Mouse (Mus musculus) E14TG2a.4 (cell line): ENCODE results near the gene Ccsap.
A peak's percentile ranks its signal among the peaks of the same experiment; 100 is the strongest.
"Not testable (repeated sequence)": the region's sequence is repeated elsewhere in the genome, so short reads cannot be mapped to it uniquely, and the experiment has no call there.

Experiments used
- H3K27me3 ChIP-seq: 2 replicates; pipeline ENCODE4 v1.6.1; 2014; ENCODE audit warnings: low read length, control low read depth; ENCODE audit not compliant: insufficient read depth
- H3K36me3 ChIP-seq: 2 replicates; pipeline ENCODE4 v1.6.1; 2014; ENCODE audit warnings: low read length, control low read depth; ENCODE audit not compliant: insufficient read depth
- H3K4me1 ChIP-seq: replicated peaks from 2 replicates; pipeline ENCODE4 v1.6.1; 2014; ENCODE audit warnings: low read depth, low read length, control low read depth
- H3K4me3 ChIP-seq: replicated peaks from 2 replicates; pipeline ENCODE4 v1.5.1; 2014; ENCODE audit warnings: mild to moderate bottlenecking, low read length
- H3K9me3 ChIP-seq: 2 replicates; pipeline ENCODE4 v1.6.1; 2014; ENCODE audit warnings: low read length, control low read depth
- CTCF ChIP-seq: conservative IDR thresholded peaks from 2 replicates; pipeline ENCODE4 v1.5.1; 2014; ENCODE audit warnings: low read length
- NANOG ChIP-seq: IDR thresholded peaks from 2 replicates; pipeline ENCODE4 v1.6.1; 2014; ENCODE audit warnings: borderline replicate concordance, low read length, mixed read lengths
- POU5F1 ChIP-seq: IDR thresholded peaks from 2 replicates; pipeline ENCODE4 v1.6.1; 2014; ENCODE audit warnings: low read length, borderline replicate concordance

Gene Ccsap

DNA sequence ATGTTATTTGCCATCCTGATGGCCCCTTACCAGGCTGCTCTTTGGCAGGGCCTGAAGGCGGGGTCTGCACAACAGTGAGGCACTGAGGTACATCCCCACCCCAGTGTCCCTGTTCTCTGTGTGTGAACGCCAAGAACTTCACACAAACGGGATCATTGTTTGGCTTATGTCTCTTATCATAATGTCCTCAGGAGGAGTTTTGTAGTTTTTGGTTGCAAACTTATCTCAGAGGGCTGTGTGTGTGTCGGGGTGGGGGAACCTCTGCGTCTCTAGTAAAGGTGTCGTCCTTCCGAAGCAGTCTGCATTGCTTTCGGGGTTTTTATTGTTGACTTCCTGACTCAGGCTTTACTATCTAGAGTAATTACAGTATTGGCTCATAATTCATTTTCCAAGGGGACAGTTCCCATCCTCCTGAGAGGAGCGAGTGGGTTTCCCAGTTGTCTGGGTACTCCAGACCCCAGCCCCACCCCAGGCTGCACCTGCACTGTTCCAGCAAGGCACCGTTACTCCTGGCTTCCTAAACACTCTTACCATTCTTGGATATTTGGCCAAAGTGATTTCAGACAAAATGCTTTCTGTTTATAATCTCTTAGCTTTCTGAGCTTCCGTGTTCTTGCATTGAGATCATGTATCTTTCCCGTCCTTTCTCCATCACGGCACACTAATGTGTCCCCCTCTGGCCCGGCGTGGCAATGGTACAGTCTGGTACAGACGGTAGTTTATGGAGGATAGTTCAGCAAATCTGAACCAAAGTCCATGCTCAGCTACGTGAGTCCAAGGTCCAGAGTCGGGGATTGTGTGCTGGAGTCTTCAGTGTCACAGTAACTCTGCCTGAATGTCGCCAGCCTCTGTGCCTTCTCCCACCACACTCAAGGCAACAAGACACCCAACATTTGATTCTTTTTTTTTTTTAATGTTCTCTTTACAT lies 40.1 kb downstream of the Ccsap start:
- TF ChIP-seq POU5F1 (no peak), CTCF (no peak), NANOG (no peak)
- Histone ChIP-seq H3K4me1 (peaks cover 42% of the 10 kb centered on the region), H3K9me3 (no peaks in the 10 kb centered on the region), H3K36me3 (peaks cover 46% of the 10 kb centered on the region), H3K4me3 (no peak overlapping the region), H3K27me3 (no peaks in the 10 kb centered on the region)

DNA sequence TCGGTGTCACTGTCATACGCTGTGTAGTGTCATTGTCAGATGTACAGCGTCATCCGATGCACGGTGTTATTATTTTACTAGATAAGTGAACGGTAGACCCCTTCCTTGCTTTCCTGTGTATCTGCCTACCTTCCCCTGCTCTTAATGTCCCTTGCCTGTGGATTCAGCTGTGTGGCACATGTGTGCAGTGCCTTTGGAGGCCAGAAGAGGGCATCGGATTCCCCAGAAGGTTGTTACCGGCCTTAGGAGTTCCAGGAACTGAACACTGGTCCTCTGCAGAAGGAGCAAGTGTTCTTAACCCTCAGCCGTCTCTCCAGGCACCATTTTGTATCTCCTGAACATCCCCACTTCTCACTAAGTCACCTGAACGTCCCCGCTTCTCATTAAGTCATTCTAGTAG lies 42.3 kb downstream of the Ccsap start:
- TF ChIP-seq CTCF (peak; percentile 59), NANOG (no peak)
- no peak overlapping the region for H3K4me3 ChIP-seq
- no peaks in the 10 kb centered on the region for H3K27me3 ChIP-seq
- H3K4me1 ChIP-seq: peaks cover 46% of the 10 kb centered on the region
- peaks cover 39% of the 10 kb centered on the region for H3K36me3 ChIP-seq
- H3K9me3 ChIP-seq: no peaks in the 10 kb centered on the region

DNA sequence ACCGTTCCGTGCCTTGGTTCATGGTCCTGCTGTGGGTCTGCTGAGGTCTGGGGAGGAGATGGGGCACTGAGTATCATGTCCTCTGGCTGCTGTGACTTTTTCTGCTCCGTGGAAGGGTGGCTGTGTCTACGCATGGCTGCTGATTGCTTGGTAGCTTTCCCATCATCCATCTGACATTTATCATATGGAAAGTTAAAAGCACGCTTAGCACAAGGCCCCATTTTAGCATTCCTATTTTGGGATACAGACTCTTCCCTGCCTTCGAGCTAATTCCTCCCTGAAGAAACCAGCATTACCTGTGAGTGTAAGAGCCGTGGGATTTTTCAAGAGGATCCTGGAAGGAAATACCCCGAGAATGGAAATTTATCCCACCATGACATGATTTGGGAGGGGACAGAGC lies 43.1 kb downstream of the Ccsap start:
- H3K4me3 ChIP-seq: no peak overlapping the region
- TF ChIP-seq CTCF (no peak), NANOG (no peak), POU5F1 (no peak)
- no peaks in the 10 kb centered on the region for H3K9me3 ChIP-seq
- H3K27me3 ChIP-seq: no peaks in the 10 kb centered on the region
- peaks cover 41% of the 10 kb centered on the region for H3K36me3 ChIP-seq
- peaks cover 54% of the 10 kb centered on the region for H3K4me1 ChIP-seq

DNA sequence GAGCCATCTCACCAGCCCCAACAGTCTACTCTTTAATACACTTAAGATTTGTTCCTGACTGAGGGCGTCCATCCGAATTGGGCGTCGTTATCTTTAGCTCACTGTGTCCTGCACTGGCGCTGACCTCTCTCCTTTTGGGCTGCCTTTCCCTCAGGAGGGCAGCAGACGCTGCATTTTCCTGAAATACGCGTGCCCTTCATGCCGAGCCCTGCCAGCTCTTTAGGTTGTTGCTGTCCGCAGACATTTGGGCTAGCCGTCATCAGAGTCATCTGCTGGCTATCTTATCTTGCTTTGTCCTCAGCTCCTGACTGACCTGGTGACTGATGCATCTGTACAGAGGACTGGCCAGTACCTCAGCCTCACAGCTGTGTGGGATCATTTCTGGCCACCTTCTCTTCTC lies 44.7 kb downstream of the Ccsap start:
- H3K27me3 ChIP-seq: no peaks in the 10 kb centered on the region
- no peaks in the 10 kb centered on the region for H3K9me3 ChIP-seq
- H3K36me3 ChIP-seq: peaks cover 34% of the 10 kb centered on the region
- H3K4me3 ChIP-seq: no peak overlapping the region
- H3K4me1 ChIP-seq: peaks cover 67% of the 10 kb centered on the region
- TF ChIP-seq NANOG: no peak
- no peak for TF ChIP-seq CTCF
- TF ChIP-seq POU5F1: no peak

DNA sequence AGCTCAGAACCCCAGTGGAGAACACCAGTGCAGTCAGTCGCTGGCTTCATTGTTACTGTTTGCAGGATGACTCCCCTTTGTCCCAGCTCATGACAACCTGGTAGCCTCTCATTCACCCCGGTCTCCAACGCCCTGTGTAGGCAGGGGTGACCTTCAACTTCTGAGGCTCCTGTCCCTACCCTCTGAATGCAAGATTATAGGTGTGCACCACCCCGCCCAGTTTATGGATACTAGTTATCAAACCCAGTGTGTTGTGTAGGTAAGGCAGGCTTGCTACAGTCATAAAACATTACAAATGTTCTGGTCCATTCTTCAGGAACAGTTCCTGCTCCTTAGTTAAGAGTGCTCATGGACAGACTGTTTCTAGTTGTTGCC lies 46.1 kb downstream of the Ccsap start:
- Histone ChIP-seq H3K4me1 (peaks cover 81% of the 10 kb centered on the region), H3K4me3 (no peak overlapping the region), H3K9me3 (no peaks in the 10 kb centered on the region), H3K36me3 (peaks cover 44% of the 10 kb centered on the region), H3K27me3 (no peaks in the 10 kb centered on the region)
- TF ChIP-seq NANOG: no peak
- no peak for TF ChIP-seq CTCF
- TF ChIP-seq POU5F1: no peak

DNA sequence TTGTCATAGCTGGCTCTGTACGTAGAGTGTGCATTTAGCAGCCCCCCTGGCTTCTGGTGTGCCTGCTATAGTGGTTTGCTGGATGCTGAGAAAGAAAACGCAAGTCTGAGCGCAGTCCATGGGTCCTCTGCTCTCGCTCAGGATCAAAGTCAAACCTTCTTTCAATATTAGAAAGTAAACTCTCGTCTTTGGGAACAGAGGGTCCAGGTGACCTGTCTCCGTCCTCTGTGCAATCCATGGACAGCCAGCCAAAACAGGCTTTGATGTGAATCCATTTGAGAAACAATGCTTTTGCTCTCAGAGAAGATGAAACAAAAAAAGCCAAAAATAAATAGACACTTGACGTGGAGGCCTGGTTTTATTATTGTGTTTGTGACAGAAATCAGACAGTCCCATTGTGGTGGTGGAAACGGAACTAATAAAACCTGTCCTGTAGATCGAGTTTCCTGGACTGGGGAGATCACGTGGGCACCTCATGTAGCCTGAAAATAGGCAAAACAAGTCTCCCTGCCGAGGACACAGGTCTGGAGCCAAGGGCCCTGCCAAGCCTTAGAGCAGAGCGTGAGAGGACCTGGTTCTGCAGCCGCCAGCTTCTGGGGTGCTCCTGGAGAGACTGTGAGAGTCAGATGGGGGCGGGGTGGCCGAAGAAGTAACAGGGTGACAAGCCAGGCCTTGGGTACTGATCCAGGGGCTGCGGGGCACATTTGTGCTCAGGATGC lies 46.7 kb downstream of the Ccsap start:
- peaks cover 47% of the 10 kb centered on the region for H3K36me3 ChIP-seq
- peaks cover 86% of the 10 kb centered on the region for H3K4me1 ChIP-seq
- TF ChIP-seq CTCF (no peak), NANOG (no peak), POU5F1 (no peak)
- no peaks in the 10 kb centered on the region for H3K27me3 ChIP-seq
- H3K9me3 ChIP-seq: no peaks in the 10 kb centered on the region
- H3K4me3 ChIP-seq: no peak overlapping the region

DNA sequence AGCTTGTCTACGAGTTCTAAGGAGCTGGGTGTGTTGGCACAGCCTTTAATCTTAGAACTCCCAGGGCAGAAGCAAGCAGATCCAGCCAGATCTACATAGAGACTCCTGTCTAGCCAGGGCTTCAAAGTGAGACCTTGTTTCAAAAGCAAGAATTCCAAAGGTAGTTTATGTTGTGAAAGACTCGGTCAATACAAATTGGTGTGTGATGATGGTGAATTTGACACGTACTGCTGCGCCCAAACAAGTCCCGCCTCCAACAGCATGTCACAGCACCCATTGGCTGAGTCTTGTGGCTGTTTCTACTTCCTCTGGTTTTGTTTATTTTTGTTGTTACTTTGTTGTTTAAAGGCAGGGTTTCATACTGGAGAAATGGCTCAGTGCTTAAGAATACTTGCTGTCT lies 47.8 kb downstream of the Ccsap start:
- no peaks in the 10 kb centered on the region for H3K27me3 ChIP-seq
- no peaks in the 10 kb centered on the region for H3K9me3 ChIP-seq
- H3K4me3 ChIP-seq: no peak overlapping the region
- H3K36me3 ChIP-seq: peaks cover 57% of the 10 kb centered on the region
- no peak for TF ChIP-seq CTCF
- TF ChIP-seq NANOG: no peak
- TF ChIP-seq POU5F1: no peak
- peaks cover 93% of the 10 kb centered on the region for H3K4me1 ChIP-seq

DNA sequence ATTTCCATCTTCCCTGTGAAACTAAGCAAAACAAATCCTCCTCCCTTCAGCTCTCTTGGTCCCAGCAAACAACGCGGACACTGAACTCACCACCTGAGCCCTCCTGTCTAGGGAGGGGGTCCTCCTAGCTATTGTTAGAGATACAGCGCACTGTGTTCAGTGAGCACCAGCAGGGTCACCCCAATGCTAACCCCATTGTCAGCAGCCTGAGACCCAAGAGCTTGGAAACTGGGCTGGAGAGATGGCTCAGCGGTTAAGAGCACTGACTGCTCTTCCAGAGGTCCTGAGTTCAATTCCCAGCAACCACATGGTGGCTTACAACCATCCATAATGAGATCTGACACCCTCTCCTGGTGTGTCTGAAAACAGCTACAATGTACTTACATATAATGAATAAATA lies 50.7 kb downstream of the Ccsap start:
- peaks cover 33% of the 10 kb centered on the region for H3K36me3 ChIP-seq
- not testable (repeated sequence) for H3K27me3 ChIP-seq, H3K9me3 ChIP-seq, H3K4me3 ChIP-seq
- peaks cover 87% of the 10 kb centered on the region for H3K4me1 ChIP-seq
